Mouse (Mus musculus): Measurements from ENCODE around the gene Gm7030. TPM values are rescaled to one million over a fixed set of nuclear protein-coding genes. Genes with fewer than 3 reads are reported as not detected.
"Not testable (repeated sequence)": the region's sequence is repeated elsewhere in the genome, so short reads cannot be mapped to it uniquely, and the experiment has no call there.

Gm7030 gene
- total RNA-seq (2021) = not detected
- long read RNA-seq, experiment 1 = 0 reads
- long read RNA-seq, experiment 2 = 0 reads

DNA sequence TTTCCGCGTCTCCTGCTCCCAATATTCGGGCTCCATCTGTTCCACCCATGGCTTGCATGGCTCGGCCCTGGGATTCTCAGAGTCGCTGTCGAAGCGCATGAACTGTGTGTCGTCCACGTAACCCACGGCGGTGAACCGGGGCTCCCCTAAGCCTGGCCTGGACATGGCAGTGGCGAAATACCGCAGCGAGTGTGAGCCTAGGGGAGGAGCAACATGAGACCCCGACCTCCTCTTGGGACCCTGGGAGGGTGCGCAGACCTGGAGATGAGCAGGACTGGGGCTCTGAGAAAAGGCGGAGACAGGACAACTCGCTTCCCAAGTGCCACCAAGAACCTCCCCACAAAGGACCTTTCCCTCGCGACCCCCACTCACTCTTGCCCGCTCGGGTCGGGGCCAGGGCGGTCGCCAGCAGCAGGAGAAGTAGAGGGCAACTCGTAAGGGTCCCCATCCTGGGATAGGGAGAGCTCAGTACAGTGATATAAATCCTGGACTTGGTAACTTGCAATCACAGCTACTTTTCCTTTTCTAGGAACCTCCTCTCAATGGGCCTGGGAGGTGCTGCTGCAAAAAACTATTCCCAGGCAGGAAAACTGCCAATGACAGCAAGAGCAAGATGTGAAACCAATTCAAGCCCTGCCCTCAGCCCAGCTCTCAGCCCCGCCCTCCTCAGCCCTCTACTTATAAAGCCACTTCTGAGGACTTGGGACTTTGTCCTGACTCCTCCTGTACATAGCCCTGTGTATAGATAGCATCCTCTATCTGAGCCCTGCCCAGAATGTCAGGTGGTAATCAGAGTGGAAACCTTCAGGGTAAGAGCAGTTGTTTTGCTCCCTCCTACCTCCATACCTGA is at the start of gene Gm7030:
TSS of gene Gm7030 (minus strand) at position 458 of the 850 bp plus-strand sequence.
- not testable (repeated sequence) for DNase-seq

DNA sequence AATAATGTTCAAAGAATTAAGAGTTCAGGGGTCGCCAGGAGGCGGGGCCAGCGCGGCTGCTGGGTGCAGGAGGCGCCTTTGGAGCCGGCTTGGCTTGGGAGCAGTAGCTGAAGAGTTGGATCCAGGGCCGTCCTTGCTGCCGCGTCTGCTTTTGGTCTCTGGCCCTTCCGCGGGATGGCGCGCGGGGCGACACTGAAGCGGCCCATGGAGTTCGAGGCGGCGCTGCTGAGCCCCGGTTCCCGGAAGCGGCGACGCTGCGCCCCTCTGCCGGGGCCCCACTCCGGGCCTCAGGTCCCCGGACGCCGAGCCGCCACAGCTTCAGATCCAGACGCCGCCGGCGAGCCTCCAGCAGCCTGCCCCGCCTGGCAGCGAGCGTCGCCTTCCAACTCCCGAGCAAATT is 49.7 kb upstream of the Gm7030 start:
- DNase-seq = peak; percentile 36

GRCm38 (mm10) chr17:36176132-36176531 is 46.9 kb upstream of the Gm7030 start:
- not testable (repeated sequence) for DNase-seq

DNA sequence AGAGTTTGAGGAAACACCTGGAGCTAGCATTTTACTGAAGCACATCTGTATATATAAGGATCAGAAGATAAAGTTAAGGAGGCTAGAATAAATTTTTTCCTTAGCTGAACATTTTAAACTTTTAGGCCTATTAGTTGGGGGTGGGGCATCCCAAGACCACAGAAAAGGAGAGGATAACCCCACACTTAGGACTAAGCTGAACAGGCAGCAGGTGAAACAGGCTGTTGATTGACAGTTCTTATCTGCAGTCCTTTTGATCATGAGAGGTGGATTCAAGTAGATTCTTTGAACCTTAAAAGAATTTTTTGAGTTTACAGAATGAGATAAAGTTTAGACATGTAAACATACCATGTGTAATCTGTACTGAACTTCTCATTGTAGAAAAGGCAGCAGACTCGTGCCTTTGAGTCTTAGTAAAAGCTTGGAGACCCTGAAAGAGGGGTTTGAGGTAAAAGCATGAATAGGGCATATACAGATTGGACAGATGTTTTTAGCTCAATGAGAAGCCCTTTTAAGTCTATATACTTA is 41.1 kb upstream of the Gm7030 start:
- no peak for DNase-seq

GRCm38 (mm10) chr17:36169753-36170152 is 40.5 kb upstream of the Gm7030 start:
- DNase-seq = no peak

- DNase-seq = not testable (repeated sequence)
Measured at GRCm38 (mm10) chr17:36169094-36169493, 39.9 kb upstream of the Gm7030 start.

DNA sequence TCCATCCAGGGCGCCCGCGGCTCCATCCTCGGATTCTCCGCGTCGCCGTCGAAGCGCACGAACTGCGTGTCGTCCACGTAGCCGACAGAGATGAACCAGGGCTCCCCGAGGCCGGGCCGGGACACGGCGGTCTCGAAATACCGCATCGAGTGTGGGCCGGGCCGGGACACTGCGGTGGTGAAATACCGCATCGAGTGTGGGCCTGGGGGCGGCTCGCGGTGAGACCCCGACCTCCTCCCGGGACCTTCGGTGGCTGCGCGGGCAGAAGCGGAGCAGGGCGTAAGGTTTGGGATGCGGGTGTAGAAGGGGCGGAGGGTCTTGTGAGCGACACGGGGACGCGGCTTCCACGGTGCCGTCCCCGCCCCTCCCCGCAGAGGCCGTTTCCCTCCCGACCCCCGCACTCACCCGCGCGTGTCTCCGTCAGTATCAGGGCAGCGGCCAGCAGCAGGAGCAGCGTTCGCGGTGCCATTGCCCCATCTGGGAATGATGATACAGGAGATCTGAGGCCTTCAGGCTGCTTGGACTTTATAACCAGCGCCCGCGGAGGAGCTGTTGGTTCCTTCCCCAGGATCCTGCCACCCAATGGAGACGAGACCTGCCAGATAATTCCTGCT is 38.9 kb upstream of the Gm7030 start, which contains the start of gene Gm8909:
TSS of gene Gm8909 (minus strand) at position 499 of the 614 bp plus-strand sequence.
- no peak for DNase-seq

DNA sequence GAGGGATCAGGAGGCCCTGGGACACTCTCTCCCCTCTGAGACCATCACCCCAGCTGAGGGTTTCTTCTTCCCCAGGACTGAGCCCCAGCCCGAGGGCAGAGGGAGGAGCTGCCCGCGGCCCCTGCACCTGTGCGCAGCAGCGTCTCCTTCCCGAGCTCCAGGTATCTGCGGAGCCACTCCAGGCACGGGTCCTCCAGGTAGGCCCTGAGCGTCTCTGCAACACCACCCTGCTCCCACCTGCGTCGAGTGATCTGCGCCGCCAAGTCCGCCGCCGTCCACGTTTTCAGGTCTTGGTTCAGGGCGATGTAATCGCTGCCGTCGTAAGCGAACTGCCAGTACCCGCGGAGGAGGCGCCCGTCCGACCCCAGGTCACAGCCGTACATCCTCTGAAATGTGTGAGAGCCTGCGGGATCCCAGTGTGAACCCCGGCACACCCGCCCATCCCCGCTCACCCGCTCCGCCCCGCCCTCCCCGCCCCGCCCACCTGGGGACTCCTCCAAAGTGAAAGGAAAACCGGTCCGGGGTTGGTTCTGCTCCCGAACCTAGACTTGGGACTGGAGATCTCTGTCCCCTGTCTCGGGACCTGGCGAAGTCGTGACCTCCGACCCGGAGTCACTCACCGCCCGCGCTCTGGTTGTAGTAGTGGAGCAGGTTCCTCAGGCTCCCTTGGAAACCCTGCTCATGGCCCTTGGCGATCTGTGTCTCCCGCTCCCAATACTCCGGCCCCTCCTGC is 38.2 kb upstream of the Gm7030 start:
- peak; percentile 8 for DNase-seq

- DNase-seq = not testable (repeated sequence)
Measured at GRCm38 (mm10) chr17:36166901-36167300, 37.7 kb upstream of the Gm7030 start.

GRCm38 (mm10) chr17:36161129-36162051 is 32.2 kb upstream of the Gm7030 start:
- DNase-seq = no peak

- not testable (repeated sequence) for DNase-seq
Measured at GRCm38 (mm10) chr17:36158264-36158663, 29.0 kb upstream of the Gm7030 start.

GRCm38 (mm10) chr17:36157782-36158181 is 28.6 kb upstream of the Gm7030 start:
- peak; percentile 14 for DNase-seq

DNA sequence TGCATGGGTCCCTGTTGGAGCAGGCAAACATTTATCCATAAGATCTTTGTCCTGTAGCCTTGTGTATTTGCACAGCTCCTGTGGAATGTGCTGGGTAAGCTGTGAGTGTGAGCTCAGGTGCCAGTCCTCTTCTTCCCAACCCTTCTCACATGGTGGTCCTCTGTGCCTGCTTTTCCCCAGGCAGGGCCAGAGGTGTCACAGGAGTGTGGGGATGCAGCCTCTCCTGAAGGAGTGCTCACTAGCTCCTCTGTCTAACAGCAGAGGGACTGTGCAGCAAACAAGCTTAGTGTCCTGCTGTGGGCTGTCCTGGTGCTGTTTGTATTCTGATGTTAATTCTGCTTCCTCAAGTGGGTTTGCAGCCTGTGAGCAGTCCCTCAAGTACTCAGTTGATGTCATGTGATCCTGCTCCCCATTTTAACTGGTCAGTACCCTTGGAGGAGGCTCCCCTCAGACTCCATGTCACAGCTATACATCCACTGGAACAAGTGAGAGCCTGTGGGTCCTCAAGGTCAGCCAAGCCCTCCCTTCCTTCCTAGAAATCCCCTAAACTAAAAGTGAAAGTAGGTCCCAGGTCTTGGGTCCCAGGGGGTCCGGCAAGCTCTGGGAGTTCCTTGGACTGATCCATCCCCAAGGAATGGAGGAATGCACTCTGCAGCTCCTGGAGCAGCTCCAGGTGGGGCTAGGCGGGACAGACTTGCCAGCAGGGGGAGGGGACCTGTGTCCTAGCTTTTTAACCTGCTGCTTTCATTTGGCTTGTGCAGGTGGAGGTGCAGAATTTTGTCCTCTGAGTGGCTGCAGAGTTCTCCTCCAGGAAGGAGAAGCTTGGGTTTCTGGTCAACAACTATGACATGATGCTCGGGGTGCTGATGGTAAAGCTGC is 25.3 kb upstream of the Gm7030 start:
- DNase-seq = no peak

DNA sequence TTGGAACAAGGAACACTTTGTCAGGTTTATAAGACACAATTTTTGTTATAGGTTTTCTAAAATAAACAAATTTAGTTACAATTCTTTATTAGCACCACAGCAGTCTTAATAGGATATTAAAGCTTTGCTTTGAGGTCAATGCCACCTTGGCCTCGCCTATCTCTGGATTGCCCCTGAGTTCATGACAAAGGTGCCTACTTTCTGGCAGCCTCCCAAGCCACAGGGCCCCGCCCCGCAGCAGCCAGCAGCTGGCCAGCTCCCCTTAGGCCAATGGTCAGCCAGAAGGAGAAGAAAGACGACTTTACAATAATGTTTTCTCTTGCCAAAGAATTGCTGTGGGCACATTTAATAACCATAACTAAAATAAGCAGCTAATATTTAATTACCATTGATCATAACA is 22.0 kb upstream of the Gm7030 start:
- DNase-seq = not testable (repeated sequence)

GRCm38 (mm10) chr17:36148468-36148867 is 19.2 kb upstream of the Gm7030 start:
- DNase-seq = not testable (repeated sequence)

DNA sequence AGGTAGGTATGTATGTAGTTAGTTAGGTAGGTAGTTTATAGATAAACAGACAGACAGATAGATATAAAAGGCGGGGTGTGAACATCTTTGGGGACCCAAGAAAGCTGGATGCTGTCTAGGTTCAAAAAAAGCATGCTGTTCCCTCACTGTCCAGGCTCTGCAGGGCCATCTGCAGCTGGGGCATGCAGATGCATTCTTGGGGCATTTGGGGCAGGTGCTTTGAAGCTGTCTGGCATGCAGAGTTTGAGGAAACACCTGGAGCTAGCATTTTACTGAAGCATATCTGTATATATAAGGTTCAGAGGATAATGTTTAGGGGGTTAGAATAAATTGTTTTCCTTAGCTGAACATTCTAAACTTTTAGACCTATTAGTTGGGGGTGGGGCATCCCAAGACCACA is 17.7 kb upstream of the Gm7030 start:
- DNase-seq = not testable (repeated sequence)

- not testable (repeated sequence) for DNase-seq
Measured at GRCm38 (mm10) chr17:36145861-36146156, 16.6 kb upstream of the Gm7030 start.

GRCm38 (mm10) chr17:36145111-36145860 is 16.1 kb upstream of the Gm7030 start:
- DNase-seq = peak; percentile 27

GRCm38 (mm10) chr17:36136299-36136848 is 7.1 kb upstream of the Gm7030 start:
- DNase-seq = not testable (repeated sequence)

Data from adrenal gland, postnatal 10 days (tissue).